Mouse (Mus musculus): ENCODE data around the gene Akap6.

Akap6 gene

GRCm38 (mm10) chr12:53040634-53041033 is 341.5 kb downstream of the Akap6 start:
- DNase-seq (ENCODE audit: low spot score) = no peak

GRCm38 (mm10) chr12:53042739-53043138 is 343.6 kb downstream of the Akap6 start:
- DNase-seq (ENCODE audit: low spot score) = no peak

GRCm38 (mm10) chr12:53057606-53058005 is 358.4 kb downstream of the Akap6 start:
- no peak for DNase-seq (ENCODE audit: low spot score)

GRCm38 (mm10) chr12:53060903-53061302 is 361.7 kb downstream of the Akap6 start:
- no peak for DNase-seq (ENCODE audit: low spot score)

- DNase-seq (ENCODE audit: low spot score) = no peak
Observed at GRCm38 (mm10) chr12:53061466-53062124, 362.4 kb downstream of the Akap6 start.

GRCm38 (mm10) chr12:53063003-53063402 is 363.8 kb downstream of the Akap6 start:
- DNase-seq (ENCODE audit: low spot score) = no peak

GRCm38 (mm10) chr12:53064241-53064760 is 365.1 kb downstream of the Akap6 start:
- no peak for DNase-seq (ENCODE audit: low spot score)

- no peak for DNase-seq (ENCODE audit: low spot score)
Observed at GRCm38 (mm10) chr12:53065031-53065785, 366.0 kb downstream of the Akap6 start.

GRCm38 (mm10) chr12:53066321-53066720 is 367.1 kb downstream of the Akap6 start:
- no peak for DNase-seq (ENCODE audit: low spot score)

- DNase-seq (ENCODE audit: low spot score) = no peak
Observed at GRCm38 (mm10) chr12:53070907-53071306, 371.7 kb downstream of the Akap6 start.

GRCm38 (mm10) chr12:53076595-53077400 is 377.6 kb downstream of the Akap6 start:
- DNase-seq (ENCODE audit: low spot score) = no peak

GRCm38 (mm10) chr12:53085789-53086188 is 386.6 kb downstream of the Akap6 start:
- no peak for DNase-seq (ENCODE audit: low spot score)

- DNase-seq (ENCODE audit: low spot score) = no peak
Observed at GRCm38 (mm10) chr12:53112276-53112675, 413.1 kb downstream of the Akap6 start.

GRCm38 (mm10) chr12:53119352-53119751 is 420.2 kb downstream of the Akap6 start:
- DNase-seq (ENCODE audit: low spot score) = no peak

GRCm38 (mm10) chr12:53124131-53124530 is 424.9 kb downstream of the Akap6 start:
- peak; percentile 29 for DNase-seq (ENCODE audit: low spot score)

GRCm38 (mm10) chr12:53124696-53125095 is 425.5 kb downstream of the Akap6 start:
- DNase-seq (ENCODE audit: low spot score) = no peak

- DNase-seq (ENCODE audit: low spot score) = no peak
Observed at GRCm38 (mm10) chr12:53125286-53125685, 426.1 kb downstream of the Akap6 start.

GRCm38 (mm10) chr12:53134196-53134595 is 435.0 kb downstream of the Akap6 start:
- no peak for DNase-seq (ENCODE audit: low spot score)

GRCm38 (mm10) chr12:53137331-53137730 is 438.1 kb downstream of the Akap6 start:
- no peak for DNase-seq (ENCODE audit: low spot score)

GRCm38 (mm10) chr12:53144122-53144695 is 445.0 kb downstream of the Akap6 start:
- DNase-seq (ENCODE audit: low spot score) = no peak

- no peak for DNase-seq (ENCODE audit: low spot score)
Observed at GRCm38 (mm10) chr12:53144760-53145159, 445.6 kb downstream of the Akap6 start.

- no peak for DNase-seq (ENCODE audit: low spot score)
Observed at GRCm38 (mm10) chr12:53145516-53145915, 446.3 kb downstream of the Akap6 start.
